Mouse (Mus musculus) E14TG2a.4 (cell line): ENCODE measurements around the gene Slc4a8.

Source experiments
- CTCF ChIP-seq: conservative IDR thresholded peaks from 2 replicates; pipeline ENCODE4 v1.5.1; 2014; ENCODE audit warnings: low read length
- NANOG ChIP-seq: IDR thresholded peaks from 2 replicates; pipeline ENCODE4 v1.6.1; 2014; ENCODE audit warnings: borderline replicate concordance, low read length, mixed read lengths
- POU5F1 ChIP-seq: IDR thresholded peaks from 2 replicates; pipeline ENCODE4 v1.6.1; 2014; ENCODE audit warnings: low read length, borderline replicate concordance

DNA sequence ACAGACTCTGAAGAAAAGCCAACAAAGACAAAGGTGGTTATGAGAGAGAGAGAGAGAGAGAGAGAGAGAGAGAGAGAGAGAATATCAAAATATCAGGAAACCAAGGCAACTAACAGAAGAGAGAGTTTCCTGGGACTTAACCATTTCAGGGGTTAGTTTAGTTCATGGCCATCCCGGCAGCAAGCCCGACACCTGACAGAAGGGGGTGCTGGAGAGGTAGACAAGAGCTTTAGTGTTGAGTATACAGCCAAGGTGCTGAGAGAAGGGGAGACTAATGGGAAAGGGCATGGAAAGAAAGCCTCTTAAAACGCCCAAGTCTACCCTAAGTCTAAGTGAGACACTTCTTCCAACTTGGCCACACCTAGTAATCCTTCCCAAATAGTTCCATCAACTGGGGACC, 104.0 kb downstream of the Slc4a8 start:
- TF ChIP-seq CTCF (peak; percentile 32), POU5F1 (no peak), NANOG (no peak)
